Mouse (Mus musculus): Measurements from ENCODE around the gene Rbm18. TPM values are rescaled to one million over a fixed set of nuclear protein-coding genes. Genes with fewer than 3 reads are reported as not detected.

Rbm18 gene
- polyA plus RNA-seq, 1 experiment: 48.9 TPM

DNA sequence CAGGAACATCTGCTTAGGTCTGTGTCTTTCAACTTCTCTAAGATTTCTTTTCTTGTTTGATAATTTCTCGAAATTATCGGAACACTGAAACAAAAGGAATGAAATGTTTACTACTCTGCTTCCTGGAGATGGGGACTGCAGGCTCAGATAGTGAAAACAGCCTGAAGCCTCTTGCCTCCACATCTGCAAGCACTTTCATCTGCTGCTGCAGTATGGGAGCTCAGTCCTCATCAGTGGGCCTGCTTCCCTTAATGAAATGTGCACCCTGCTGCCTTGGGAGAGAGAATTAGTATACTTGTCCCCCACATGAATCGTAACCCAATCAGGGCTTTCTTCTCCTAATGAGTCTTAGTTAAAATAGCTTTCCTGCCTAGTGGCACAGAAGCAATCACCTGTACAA, 7.5 kb downstream of the Rbm18 start:
- Histone ChIP-seq H3K4me1 (ENCODE audit: control insufficient read depth, insufficient read depth, low read length) (no peaks in the 10 kb centered on the region; the same call in none of the 2 replicates), H3K4me3 (replicated peaks; ENCODE audit: insufficient read depth, low read depth, low read length) (no peak overlapping the region), H3K27ac (ENCODE audit: insufficient read depth, low read length) (no peak overlapping the region), H3K27me3 (ENCODE audit: control insufficient read depth, insufficient read depth, low read length) (no peaks in the 10 kb centered on the region)
- WGBS: 86% methylated on average over 3 of the region's 3 CpGs
- DNase-seq: no peak
- TF ChIP-seq POLR2A (IDR thresholded peaks at IDR 0.05; ENCODE audit: borderline replicate concordance, insufficient read depth, low read length): no peak
- no peak for TF ChIP-seq CTCF (IDR thresholded peaks at IDR 0.05; ENCODE audit: borderline replicate concordance, insufficient read depth, low read depth, low read length)

DNA sequence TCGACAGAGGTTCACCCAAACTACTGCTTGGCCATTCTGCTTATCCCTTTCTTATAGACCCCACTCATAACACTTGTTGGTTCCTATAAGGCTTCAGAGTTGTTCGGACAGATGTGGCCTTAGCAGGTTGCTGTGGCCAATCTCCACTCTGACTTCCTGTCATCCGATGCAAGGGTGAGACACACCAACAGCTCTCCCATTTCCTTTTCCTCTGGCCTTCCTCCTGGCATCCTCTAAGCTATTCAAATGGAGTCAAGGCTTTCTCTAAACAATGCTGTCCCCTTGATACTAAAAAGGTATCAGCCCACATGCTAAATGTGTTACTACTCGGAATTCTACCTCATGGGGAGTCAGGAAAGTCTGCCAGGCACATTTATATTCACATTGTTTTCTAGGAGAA, 8.6 kb downstream of the Rbm18 start:
- Histone ChIP-seq H3K4me3 (replicated peaks; ENCODE audit: insufficient read depth, low read depth, low read length) (no peak overlapping the region), H3K27me3 (ENCODE audit: control insufficient read depth, insufficient read depth, low read length) (no peaks in the 10 kb centered on the region), H3K27ac (ENCODE audit: insufficient read depth, low read length) (no peak overlapping the region), H3K4me1 (ENCODE audit: control insufficient read depth, insufficient read depth, low read length) (no peaks in the 10 kb centered on the region; the same call in 1 of the 2 replicates)
- TF ChIP-seq POLR2A (IDR thresholded peaks at IDR 0.05; ENCODE audit: borderline replicate concordance, insufficient read depth, low read length): no peak
- TF ChIP-seq CTCF (IDR thresholded peaks at IDR 0.05; ENCODE audit: borderline replicate concordance, insufficient read depth, low read depth, low read length): no peak
- WGBS: 80% methylated on average over 4 of the region's 4 CpGs
- no peak for DNase-seq

DNA sequence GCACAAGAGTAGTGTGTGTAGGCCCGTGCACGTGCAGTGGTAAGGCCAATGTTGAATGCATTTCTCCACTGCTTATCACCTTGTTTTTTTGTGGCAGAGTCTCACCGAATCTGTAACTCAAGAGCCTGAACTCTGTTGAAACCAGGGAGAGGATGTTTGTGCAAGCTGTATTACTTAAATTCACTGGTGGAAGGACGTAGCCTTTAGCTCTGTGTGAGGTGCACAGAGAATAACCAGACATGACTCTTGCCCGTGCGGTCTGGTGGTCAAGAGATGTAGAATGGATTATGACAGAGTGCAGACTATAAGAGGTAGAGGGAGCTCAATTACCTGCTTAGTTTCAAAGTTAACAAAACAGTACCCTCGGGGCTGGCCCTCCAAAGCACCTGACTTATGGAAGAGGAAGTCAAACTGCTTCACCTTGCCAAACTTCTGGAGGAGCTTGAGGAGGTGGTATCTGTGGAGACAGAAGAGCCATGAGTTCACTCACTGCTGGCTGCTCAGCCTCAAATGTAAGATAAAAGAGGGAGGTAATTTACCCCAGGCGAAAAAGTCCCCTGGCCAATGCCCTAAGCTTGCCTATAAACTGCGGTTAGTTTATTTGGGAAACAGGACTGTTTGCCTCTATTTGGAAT, 9.7 kb downstream of the Rbm18 start:
- no peak for TF ChIP-seq CTCF (IDR thresholded peaks at IDR 0.05; ENCODE audit: borderline replicate concordance, insufficient read depth, low read depth, low read length)
- TF ChIP-seq POLR2A (IDR thresholded peaks at IDR 0.05; ENCODE audit: borderline replicate concordance, insufficient read depth, low read length): no peak
- Histone ChIP-seq H3K27ac (ENCODE audit: insufficient read depth, low read length) (no peak overlapping the region), H3K4me3 (replicated peaks; ENCODE audit: insufficient read depth, low read depth, low read length) (no peak overlapping the region), H3K4me1 (ENCODE audit: control insufficient read depth, insufficient read depth, low read length) (no peaks in the 10 kb centered on the region; the same call in 1 of the 2 replicates), H3K27me3 (ENCODE audit: control insufficient read depth, insufficient read depth, low read length) (no peaks in the 10 kb centered on the region)
- 94% methylated on average over 9 of the region's 9 CpGs for WGBS
- DNase-seq: no peak

DNA sequence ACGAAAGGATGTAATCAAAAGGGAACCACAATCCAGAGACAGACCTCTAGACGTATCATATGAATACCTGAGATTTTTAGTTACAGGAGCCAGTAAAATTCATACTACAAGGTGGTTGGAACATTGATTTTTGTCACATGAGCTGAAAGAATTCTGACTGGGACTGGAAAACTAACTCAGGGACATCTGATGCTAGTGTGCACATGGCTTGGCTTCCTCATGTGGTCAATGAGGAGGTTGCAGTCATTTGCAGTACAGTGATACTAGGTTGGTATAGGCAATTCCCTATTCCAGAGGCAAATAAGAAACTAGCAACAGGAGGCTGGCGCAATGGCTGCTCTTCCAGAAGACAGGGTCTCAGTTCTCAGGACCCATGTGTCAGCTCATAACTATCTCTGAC, 23.9 kb downstream of the Rbm18 start:
- 82% methylated on average over 3 of the region's 3 CpGs for WGBS
- H3K4me3 ChIP-seq (replicated peaks; ENCODE audit: insufficient read depth, low read depth, low read length): no peak overlapping the region
- H3K4me1 ChIP-seq (ENCODE audit: control insufficient read depth, insufficient read depth, low read length): no peaks in the 10 kb centered on the region

GRCm38 (mm10) chr2:36108615-36109014, 28.0 kb downstream of the Rbm18 start:
- no peak overlapping the region for H3K27ac ChIP-seq (ENCODE audit: insufficient read depth, low read length)
- TF ChIP-seq CTCF (IDR thresholded peaks at IDR 0.05; ENCODE audit: borderline replicate concordance, insufficient read depth, low read depth, low read length): no peak
- no peak for TF ChIP-seq POLR2A (IDR thresholded peaks at IDR 0.05; ENCODE audit: borderline replicate concordance, insufficient read depth, low read length)
- 6% methylated on average over 7 of the region's 7 CpGs for WGBS

More for the DNA sequence above, 23.9 kb downstream of the Rbm18 start:
- DNase-seq: no peak
- TF ChIP-seq POLR2A (IDR thresholded peaks at IDR 0.05; ENCODE audit: borderline replicate concordance, insufficient read depth, low read length) (no peak), CTCF (IDR thresholded peaks at IDR 0.05; ENCODE audit: borderline replicate concordance, insufficient read depth, low read depth, low read length) (no peak)
- Histone ChIP-seq H3K27ac (ENCODE audit: insufficient read depth, low read length) (no peak overlapping the region), H3K27me3 (ENCODE audit: control insufficient read depth, insufficient read depth, low read length) (no peaks in the 10 kb centered on the region; the same call in 1 of the 2 replicates)

DNA sequence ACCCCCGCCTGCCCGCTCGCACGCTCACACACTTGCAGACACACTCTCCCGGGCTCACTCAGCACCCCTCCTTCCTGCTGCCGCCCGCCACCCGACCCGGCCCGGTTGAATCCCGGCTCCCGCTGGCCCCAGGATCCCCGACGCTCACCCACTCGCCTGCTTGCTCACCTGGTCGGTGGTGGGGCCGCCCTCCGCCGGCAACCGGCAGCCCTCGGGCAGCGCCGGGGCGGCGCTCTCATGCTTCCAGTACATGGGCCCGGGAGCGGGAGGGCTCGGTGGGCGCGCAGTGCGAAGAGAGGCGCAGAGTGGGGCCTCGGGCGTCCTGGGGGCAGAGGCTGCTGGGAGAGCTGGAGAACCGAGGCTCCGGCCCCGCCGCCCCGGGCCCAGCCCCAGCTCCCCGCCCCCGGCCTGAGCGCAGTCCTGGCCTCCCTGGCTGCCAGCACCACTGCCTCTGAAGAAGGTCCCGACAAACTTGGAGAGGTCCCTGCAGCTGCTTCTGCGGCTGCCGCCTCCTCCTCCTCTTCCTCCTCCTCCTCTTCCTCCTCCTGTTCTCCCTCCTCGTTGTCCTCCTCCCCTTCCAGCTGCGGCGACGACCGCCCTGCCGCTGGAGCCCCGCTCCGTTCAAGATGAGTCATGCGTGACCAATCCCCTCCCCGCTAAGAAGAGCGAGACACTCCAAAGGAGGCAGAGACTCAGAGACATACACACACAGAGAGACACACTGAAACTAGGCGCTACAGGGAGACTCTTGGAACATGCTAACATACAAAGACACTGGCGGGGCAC, 31.4 kb downstream of the Rbm18 start, which contains the start of gene Lhx6:
Gene Lhx6, minus strand, starts transcription at position 453 of the 786 bp plus-strand sequence.
- Histone ChIP-seq H3K27ac (ENCODE audit: insufficient read depth, low read length) (no peak within 1 kb of the TSS), H3K4me3 (replicated peaks; ENCODE audit: insufficient read depth, low read depth, low read length) (no peak within 1 kb of the TSS), H3K27me3 (ENCODE audit: control insufficient read depth, insufficient read depth, low read length) (peaks cover 12% of the 10 kb centered on the region; the same call in 1 of the 2 replicates), H3K4me1 (ENCODE audit: control insufficient read depth, insufficient read depth, low read length) (peaks cover 5% of the 10 kb centered on the region)
- no peak for DNase-seq
- TF ChIP-seq CTCF (IDR thresholded peaks at IDR 0.05; ENCODE audit: borderline replicate concordance, insufficient read depth, low read depth, low read length): no peak
- no peak for TF ChIP-seq POLR2A (IDR thresholded peaks at IDR 0.05; ENCODE audit: borderline replicate concordance, insufficient read depth, low read length)
- WGBS: 2% methylated on average over 58 of the region's 58 CpGs

More at GRCm38 (mm10) chr2:36108615-36109014, 28.0 kb downstream of the Rbm18 start:
- no peak for DNase-seq
- Histone ChIP-seq H3K27me3 (ENCODE audit: control insufficient read depth, insufficient read depth, low read length) (peaks cover 9% of the 10 kb centered on the region; the same call in 1 of the 2 replicates), H3K4me1 (ENCODE audit: control insufficient read depth, insufficient read depth, low read length) (peaks cover 5% of the 10 kb centered on the region), H3K4me3 (replicated peaks; ENCODE audit: insufficient read depth, low read depth, low read length) (no peak overlapping the region)

- no peak for TF ChIP-seq CTCF (IDR thresholded peaks at IDR 0.05; ENCODE audit: borderline replicate concordance, insufficient read depth, low read depth, low read length)
- TF ChIP-seq POLR2A (IDR thresholded peaks at IDR 0.05; ENCODE audit: borderline replicate concordance, insufficient read depth, low read length): no peak
- H3K4me3 ChIP-seq (replicated peaks; ENCODE audit: insufficient read depth, low read depth, low read length): no peak overlapping the region
- peak in 1 of 2 experiments; percentile 29 for DNase-seq
- H3K27ac ChIP-seq (ENCODE audit: insufficient read depth, low read length): no peak overlapping the region
- peaks cover 12% of the 10 kb centered on the region; the same call in 1 of the 2 replicates for H3K27me3 ChIP-seq (ENCODE audit: control insufficient read depth, insufficient read depth, low read length)
- peaks cover 5% of the 10 kb centered on the region for H3K4me1 ChIP-seq (ENCODE audit: control insufficient read depth, insufficient read depth, low read length)
- 1% methylated on average over 32 of the region's 32 CpGs for WGBS
Measured at GRCm38 (mm10) chr2:36104436-36104955, 32.1 kb downstream of the Rbm18 start.
